ENCODE assay signal across 1 mouse cellular context in genomic region chrX:140542938-140543673, GRCm38 (mm10).
TF ChIP-seq lines count a peak whose summit lies in the region.

No protein-coding gene starts in this region.

TF ChIP-seq in CH12.LX, 34 proteins besides CTCF, POLR2A, EP300 and RAD21 (continued from another document):
- TF ChIP-seq KAT2A (IDR thresholded peaks at IDR 0.05; ENCODE audit: insufficient replicate concordance, low read length) (no peak), POLR2AphosphoS2 (IDR thresholded peaks at IDR 0.05; ENCODE audit: low read depth, low read length) (peak; percentile 48; the same call in 1 of the 2 replicates), MEF2A (IDR thresholded peaks at IDR 0.05; ENCODE audit: borderline replicate concordance, low read depth, low read length) (peak; percentile 81)
